Mouse (Mus musculus) limb, embryonic 14.5 days (tissue): ENCODE results near the gene Cd160. TPM values are rescaled to one million over a fixed set of nuclear protein-coding genes. Genes with fewer than 3 reads are reported as not detected.

Experiments used
- ATAC-seq: fragments of 200-750 bp; cut with Nextera tagmentation; 2 replicates; pipeline ENCODE4 v1.8.0; 2017; ENCODE audit warnings: low read depth, moderate number of reproducible peaks, moderate TSS enrichment; ENCODE audit not compliant: low FRiP score
- DNase-seq: peaks from one replicate; pipeline ENCODE4 v3.0.0-alpha.2; 2015; ENCODE audit warnings: low spot score
- H3K27ac ChIP-seq: fragments of 300-500 bp; sonication (generic); replicated peaks from 2 replicates; pipeline ENCODE4 v1.5.1; 2014; ENCODE audit warnings: low read depth, mild to moderate bottlenecking, low read length, moderate library complexity, mixed read lengths
- H3K27me3 ChIP-seq: fragments of 300-500 bp; sonication (generic); 2 replicates; pipeline ENCODE4 v1.6.1; 2014; ENCODE audit warnings: low read length, mixed read lengths; ENCODE audit not compliant: control insufficient read depth, insufficient read depth
- H3K36me3 ChIP-seq: fragments of 300-500 bp; sonication (generic); 2 replicates; pipeline ENCODE4 v1.6.1; 2014; ENCODE audit warnings: mild to moderate bottlenecking, low read length, moderate library complexity, mixed read lengths; ENCODE audit not compliant: control insufficient read depth, insufficient read depth
- H3K4me1 ChIP-seq: fragments of 300-500 bp; sonication (generic); 2 replicates; pipeline ENCODE4 v1.6.1; 2014; ENCODE audit warnings: antibody characterized with exemption, low read length, mixed read lengths; ENCODE audit not compliant: control insufficient read depth, insufficient read depth
- H3K4me2 ChIP-seq: fragments of 300-500 bp; sonication (generic); replicated peaks from 2 replicates; pipeline ENCODE4 v1.6.1; 2014; ENCODE audit warnings: low read depth, mild to moderate bottlenecking, low read length, moderate library complexity; ENCODE audit not compliant: severe bottlenecking
- H3K4me3 ChIP-seq: fragments of 300-500 bp; sonication (generic); replicated peaks from 2 replicates; pipeline ENCODE4 v1.5.1; 2014; ENCODE audit warnings: low read length
- H3K9ac ChIP-seq: fragments of 300-500 bp; sonication (generic); 2 replicates; pipeline ENCODE4 v1.6.1; 2014; ENCODE audit warnings: mild to moderate bottlenecking, low read depth, low read length, moderate library complexity; ENCODE audit not compliant: severe bottlenecking
- H3K9me3 ChIP-seq: fragments of 300-500 bp; sonication (generic); 2 replicates; pipeline ENCODE4 v1.6.1; 2016; ENCODE audit warnings: low read length; ENCODE audit not compliant: control insufficient read depth
- POLR2A ChIP-seq: fragments of 200-500 bp; IDR thresholded peaks from 2 replicates; pipeline ENCODE4 v1.8.0; 2012; ENCODE audit warnings: inconsistent platforms, mild to moderate bottlenecking, moderate library complexity, borderline replicate concordance; ENCODE audit not compliant: insufficient read depth, insufficient read length; ENCODE audit errors: extremely low read depth
- WGBS: fragments of 180-500 bp; shearing (Covaris S2); extraction: QIAGEN DNeasy Blood & Tissue Kit; methylation state at CpG from one replicate; pipeline ENCODE4 v1.1.7; 2014; 5-methylcytosine and 5-hydroxymethylcytosine counted together
- polyA plus RNA-seq, 2 experiments: library from polyadenylated mRNA; depleted of rRNA in 1 of 2; stranded (reverse) in 1 of 2; unstranded in 1 of 2; fragments of >200 nt; fragmentation: Nextera tagmentation in 1 of 2; extraction: Ambion mirVana in 1 of 2; gene quantifications; 2 replicates each; pipeline versions ENCODE4 v1.2.1 to v1.2.3; 2012 to 2014

The Cd160 gene
- polyA plus RNA-seq, 2 experiments, result 0.09 to 0.23 TPM

GRCm38 (mm10) chr3:96759695-96760094 lies 69.5 kb downstream of the Cd160 start:
- no peak overlapping the region for H3K27ac ChIP-seq
- 96% methylated on average over 4 of the region's 4 CpGs for WGBS
- H3K4me3 ChIP-seq, result no peak overlapping the region
- DNase-seq (no peak), ATAC-seq (no peak)
- H3K9me3 ChIP-seq, result no peaks in the 10 kb centered on the region
- H3K4me1 ChIP-seq, result no peaks in the 10 kb centered on the region
- TF ChIP-seq POLR2A, result no peak
- H3K4me2 ChIP-seq, result no peak overlapping the region
- H3K36me3 ChIP-seq, result 0 out of 2 replicates have a peak, but pooled peaks cover 6% of the 10 kb centered on the region
- H3K9ac ChIP-seq, result no peak overlapping the region
- H3K27me3 ChIP-seq, result no peaks in the 10 kb centered on the region

- H3K27ac ChIP-seq, result no peak overlapping the region
- H3K4me3 ChIP-seq, result no peak overlapping the region
- no peak overlapping the region for H3K4me2 ChIP-seq
- ATAC-seq, result no peak
- H3K9me3 ChIP-seq, result no peaks in the 10 kb centered on the region
- H3K27me3 ChIP-seq, result no peaks in the 10 kb centered on the region
- no peaks in the 10 kb centered on the region for H3K4me1 ChIP-seq
- H3K36me3 ChIP-seq, result 0 out of 2 replicates have a peak, but pooled peaks cover 8% of the 10 kb centered on the region
- DNase-seq, result no peak
- H3K9ac ChIP-seq, result no peak overlapping the region
- TF ChIP-seq POLR2A, result no peak
- WGBS, result 73% methylated on average over 7 of the region's 7 CpGs
Measured at GRCm38 (mm10) chr3:96757691-96758090, 71.5 kb downstream of the Cd160 start.

GRCm38 (mm10) chr3:96755935-96756334 lies 73.2 kb downstream of the Cd160 start:
- Histone ChIP-seq H3K4me3 (no peak overlapping the region), H3K9me3 (no peaks in the 10 kb centered on the region), H3K4me1 (no peaks in the 10 kb centered on the region), H3K36me3 (0 out of 2 replicates have a peak, but pooled peaks cover 8% of the 10 kb centered on the region), H3K9ac (no peak overlapping the region), H3K27ac (no peak overlapping the region), H3K27me3 (no peaks in the 10 kb centered on the region), H3K4me2 (no peak overlapping the region)
- no peak for TF ChIP-seq POLR2A
- WGBS, result 69% methylated on average over 1 of the region's 1 CpGs
- DNase-seq (no peak), ATAC-seq (no peak)

Other genes starting within 250 kb of the Cd160 start
- 36.5 and 51.7 TPM in 2 replicates for gene Polr3gl, start 235.2 kb downstream of the Cd160 start, polyA plus RNA-seq (2012; rRNA removed)
- gene Polr3gl, start 235.2 kb downstream of the Cd160 start, polyA plus RNA-seq (2014; fragmentation: Nextera tagmentation; extraction: Ambion mirVana), result 11.9 and 15.3 TPM in 2 replicates
- gene Ankrd34a, start 232.7 kb downstream of the Cd160 start, polyA plus RNA-seq (2012; rRNA removed), result 1.8 and 2.7 TPM in 2 replicates
- gene Ankrd34a, start 232.7 kb downstream of the Cd160 start, polyA plus RNA-seq (2014; fragmentation: Nextera tagmentation; extraction: Ambion mirVana), result 2.7 TPM in 2 replicates
- gene Lix1l, start 228.2 kb downstream of the Cd160 start, polyA plus RNA-seq (2012; rRNA removed), result 84.2 and 99.6 TPM in 2 replicates
- 8.9 and 10.4 TPM in 2 replicates for gene Lix1l, start 228.2 kb downstream of the Cd160 start, polyA plus RNA-seq (2014; fragmentation: Nextera tagmentation; extraction: Ambion mirVana)
- gene Rbm8a, start 199.4 kb downstream of the Cd160 start, polyA plus RNA-seq (2012; rRNA removed), result 44.6 and 66.1 TPM in 2 replicates
- 133 and 146 TPM in 2 replicates for gene Rbm8a, start 199.4 kb downstream of the Cd160 start, polyA plus RNA-seq (2014; fragmentation: Nextera tagmentation; extraction: Ambion mirVana)
- gene Pex11b, start 194.0 kb downstream of the Cd160 start, polyA plus RNA-seq (2012; rRNA removed), result 53.0 and 64.0 TPM in 2 replicates
- 62.2 and 65.8 TPM in 2 replicates for gene Pex11b, start 194.0 kb downstream of the Cd160 start, polyA plus RNA-seq (2014; fragmentation: Nextera tagmentation; extraction: Ambion mirVana)
- gene Gm42957, start 193.9 kb downstream of the Cd160 start, polyA plus RNA-seq (2012; rRNA removed), result 0.93 and 1.2 TPM in 2 replicates
- gene Gm42957, start 193.9 kb downstream of the Cd160 start, polyA plus RNA-seq (2014; fragmentation: Nextera tagmentation; extraction: Ambion mirVana), result 0.28 and 0.29 TPM in 2 replicates
- 25.0 and 31.1 TPM in 2 replicates for gene Itga10, start 183.8 kb downstream of the Cd160 start, polyA plus RNA-seq (2012; rRNA removed)
- 3.9 TPM in 2 replicates for gene Itga10, start 183.8 kb downstream of the Cd160 start, polyA plus RNA-seq (2014; fragmentation: Nextera tagmentation; extraction: Ambion mirVana)
- gene Ankrd35, start 159.2 kb downstream of the Cd160 start, polyA plus RNA-seq (2012; rRNA removed), result 1.9 and 3.7 TPM in 2 replicates
- gene Ankrd35, start 159.2 kb downstream of the Cd160 start, polyA plus RNA-seq (2014; fragmentation: Nextera tagmentation; extraction: Ambion mirVana), result 2.7 and 4.2 TPM in 2 replicates
- gene Pias3, start 133.0 kb downstream of the Cd160 start, polyA plus RNA-seq (2012; rRNA removed), result 100 and 112 TPM in 2 replicates
- 52.2 and 53.4 TPM in 2 replicates for gene Pias3, start 133.0 kb downstream of the Cd160 start, polyA plus RNA-seq (2014; fragmentation: Nextera tagmentation; extraction: Ambion mirVana)
- 8.3 and 9.8 TPM in 2 replicates for gene Nudt17, start 120.8 kb downstream of the Cd160 start, polyA plus RNA-seq (2012; rRNA removed)
- 13.5 and 14.6 TPM in 2 replicates for gene Nudt17, start 120.8 kb downstream of the Cd160 start, polyA plus RNA-seq (2014; fragmentation: Nextera tagmentation; extraction: Ambion mirVana)
- gene Polr3c, start 101.7 kb downstream of the Cd160 start, polyA plus RNA-seq (2012; rRNA removed), result 40.5 and 41.0 TPM in 2 replicates
- gene Polr3c, start 101.7 kb downstream of the Cd160 start, polyA plus RNA-seq (2014; fragmentation: Nextera tagmentation; extraction: Ambion mirVana), result 23.3 and 26.3 TPM in 2 replicates
- gene Rnf115, start 101.7 kb downstream of the Cd160 start, polyA plus RNA-seq (2012; rRNA removed), result 24.4 and 27.1 TPM in 2 replicates
- 46.1 and 46.4 TPM in 2 replicates for gene Rnf115, start 101.7 kb downstream of the Cd160 start, polyA plus RNA-seq (2014; fragmentation: Nextera tagmentation; extraction: Ambion mirVana)
- 0.12 and 0.24 TPM in 2 replicates for gene Pdzk1, start 67 bp downstream of the Cd160 start, polyA plus RNA-seq (2012; rRNA removed)
- gene Pdzk1, start 67 bp downstream of the Cd160 start, polyA plus RNA-seq (2014; fragmentation: Nextera tagmentation; extraction: Ambion mirVana), result not detected in 2 replicates
- 25.7 and 28.5 TPM in 2 replicates for gene Gja5, start 75.3 kb upstream of the Cd160 start, polyA plus RNA-seq (2012; rRNA removed)
- 8.5 and 10.3 TPM in 2 replicates for gene Gja5, start 75.3 kb upstream of the Cd160 start, polyA plus RNA-seq (2014; fragmentation: Nextera tagmentation; extraction: Ambion mirVana)
- 15.8 and 16.6 TPM in 2 replicates for gene Gpr89, start 76.0 kb upstream of the Cd160 start, polyA plus RNA-seq (2012; rRNA removed)
- gene Gpr89, start 76.0 kb upstream of the Cd160 start, polyA plus RNA-seq (2014; fragmentation: Nextera tagmentation; extraction: Ambion mirVana), result 40.2 and 43.5 TPM in 2 replicates
- gene Gja8, start 96.7 kb upstream of the Cd160 start, polyA plus RNA-seq (2012; rRNA removed), result 0.01 TPM in 1 of 2 replicates, not detected in the other
- gene Gja8, start 96.7 kb upstream of the Cd160 start, polyA plus RNA-seq (2014; fragmentation: Nextera tagmentation; extraction: Ambion mirVana), result not detected in 2 replicates